15 mouse cellular contexts compared by ENCODE assay signal in genomic region chr1:73481956-73482355, GRCm38 (mm10).
"Had no signal": no experiment of that assay in that cellular context is flagged by ENCODE, and none has a peak within 500 bp of the region (broad histone marks: within the 10 kb centered on the region; RNA-seq: fewer than 3 reads in every experiment).

No protein-coding gene starts in this region.

- H3K9me3 ChIP-seq: liver, embryonic 13.5 days; stomach, embryonic 15.5 days had no signal

- H3K4me2 ChIP-seq: liver, embryonic 13.5 days; midbrain, embryonic 11.5 days; stomach, embryonic 15.5 days had no signal

- ATAC-seq: intestine, postnatal 0 days had no signal

- DNase-seq: kidney, postnatal 10 days; kidney, postnatal 4 days; layer of hippocampus, adult 9-11 months; liver, embryonic 13.5 days; lung, adult 2 months; lung, postnatal 14 days; lung, postnatal 4 days; midbrain, embryonic 14.5 days; right cerebral cortex, adult 18-20 months; right cerebral cortex, postnatal 25 days; spleen, adult 18-20 months; thymus, postnatal 25 days had no signal

- H3K27me3 ChIP-seq: liver, embryonic 13.5 days; stomach, embryonic 15.5 days had no signal

- H3K9ac ChIP-seq: liver, embryonic 13.5 days; stomach, embryonic 15.5 days had no signal

- H3K4me3 ChIP-seq: liver, embryonic 13.5 days; stomach, embryonic 15.5 days had no signal

- H3K36me3 ChIP-seq: liver, embryonic 13.5 days; stomach, embryonic 15.5 days had no signal

- H3K4me1 ChIP-seq: liver, embryonic 13.5 days had no signal

- H3K27ac ChIP-seq: liver, embryonic 13.5 days; stomach, embryonic 15.5 days had no signal
